Mouse (Mus musculus) right cerebral cortex, postnatal 36 days (tissue): ENCODE results near the gene Sod2.
"Not testable (repeated sequence)": the region's sequence is repeated elsewhere in the genome, so short reads cannot be mapped to it uniquely, and the experiment has no call there.

ENCODE experiments used
- DNase-seq, 2 experiments: peaks; one replicate each; pipeline ENCODE4 v3.0.0; 2022; ENCODE audit warnings: low spot score in 2 of 2, mixed read lengths in 1 of 2

Sod2 gene

DNA sequence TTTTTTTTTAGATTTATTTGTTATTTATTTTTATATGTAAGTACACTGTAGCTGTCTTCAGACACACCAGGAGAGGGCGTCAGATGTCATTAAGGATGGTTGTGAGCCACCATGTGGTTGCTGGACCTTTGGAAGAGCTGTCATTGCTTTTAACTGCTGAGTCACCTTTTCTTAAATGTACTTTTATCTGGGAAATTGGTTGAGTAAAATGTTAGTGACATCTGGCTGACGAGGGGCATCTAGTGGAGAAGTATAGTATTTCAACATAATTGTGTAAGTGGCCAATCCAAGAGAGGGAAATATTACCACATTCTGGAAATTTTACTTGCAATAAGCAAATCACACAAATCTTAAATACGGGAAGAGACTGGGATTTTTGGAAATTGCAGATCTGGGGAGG lies 3.2 kb downstream of the Sod2 start:
- DNase-seq, result no peak

DNA sequence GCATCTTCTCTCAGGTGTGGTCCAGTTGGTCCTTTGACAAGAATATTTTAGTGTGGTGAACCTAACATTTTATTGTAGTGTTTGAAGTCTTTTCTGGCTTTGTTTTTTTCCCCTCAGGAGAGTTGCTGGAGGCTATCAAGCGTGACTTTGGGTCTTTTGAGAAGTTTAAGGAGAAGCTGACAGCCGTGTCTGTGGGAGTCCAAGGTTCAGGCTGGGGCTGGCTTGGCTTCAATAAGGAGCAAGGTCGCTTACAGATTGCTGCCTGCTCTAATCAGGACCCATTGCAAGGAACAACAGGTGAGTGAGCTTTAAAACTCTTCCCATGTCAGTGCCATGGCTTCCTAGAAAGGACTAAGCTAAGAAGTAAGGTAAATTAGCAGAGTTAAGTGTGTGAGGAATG lies 6.7 kb downstream of the Sod2 start:
- no peak for DNase-seq

DNA sequence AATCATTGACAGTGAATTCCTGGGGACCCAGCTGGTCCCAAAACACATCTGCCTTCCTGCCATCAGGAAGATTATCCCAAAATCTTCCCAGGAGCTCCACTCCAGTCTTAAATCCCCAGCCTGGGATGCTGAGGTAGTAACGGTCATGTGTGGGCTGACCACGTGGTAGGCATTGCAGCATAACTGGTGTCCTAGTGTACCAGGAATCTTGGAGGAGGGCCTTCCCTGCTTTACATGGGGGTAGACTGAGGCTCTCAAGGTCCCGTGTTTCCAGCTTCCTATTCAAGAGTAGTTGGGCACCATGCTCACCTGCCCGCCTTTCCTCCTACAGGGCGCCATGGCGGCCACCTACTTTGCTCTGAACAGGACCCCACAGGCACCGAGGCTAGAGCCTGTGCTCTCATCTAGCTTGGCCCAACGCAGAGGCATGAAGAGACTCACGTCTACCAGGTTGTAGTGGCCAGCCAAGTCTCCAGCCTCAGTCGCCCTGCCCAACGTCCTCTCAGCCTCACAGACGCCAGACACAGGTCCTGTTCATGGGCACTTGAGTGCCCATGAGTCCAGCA lies 30.1 kb downstream of the Sod2 start:
- DNase-seq, result not testable (repeated sequence)

DNA sequence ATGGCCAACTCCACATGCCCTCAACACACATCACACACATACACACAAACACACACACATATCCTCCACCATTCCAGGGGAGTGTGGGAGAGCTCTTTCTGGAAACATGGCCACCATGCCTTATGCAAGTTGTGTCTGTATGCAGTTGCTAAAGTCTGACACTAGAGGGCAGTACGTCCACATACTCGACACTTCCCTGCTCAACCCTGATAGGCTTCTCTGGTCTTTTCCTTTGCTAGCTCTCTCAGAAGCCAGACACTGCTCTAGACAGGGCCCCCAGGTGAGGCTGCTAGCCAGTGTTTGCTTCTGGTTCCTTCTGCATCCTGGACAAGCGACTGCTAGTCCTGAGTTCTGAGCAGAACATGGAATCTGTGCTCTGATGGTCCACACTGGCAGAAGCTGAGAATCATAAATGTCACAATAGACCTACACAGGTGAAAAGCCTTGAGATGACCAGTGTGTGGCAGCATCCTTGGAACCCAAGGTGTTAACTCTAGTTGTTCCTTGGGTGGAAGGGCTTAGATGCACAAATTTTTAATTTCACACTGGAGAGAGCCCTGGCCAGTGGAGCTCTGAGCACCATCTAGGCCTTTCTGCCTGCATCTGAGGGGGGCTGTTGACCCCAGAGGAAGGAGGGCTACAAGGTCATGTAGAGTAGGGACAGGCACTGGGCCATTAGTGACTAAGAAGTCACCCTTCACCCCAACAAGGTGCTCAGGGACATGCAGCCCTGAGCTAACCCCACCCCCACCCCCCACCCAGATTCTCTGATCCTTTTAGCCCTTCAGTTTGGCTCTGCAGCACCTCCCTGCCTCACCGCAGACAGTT lies 37.4 kb downstream of the Sod2 start:
- peak; percentile 36 to 41 for DNase-seq

DNA sequence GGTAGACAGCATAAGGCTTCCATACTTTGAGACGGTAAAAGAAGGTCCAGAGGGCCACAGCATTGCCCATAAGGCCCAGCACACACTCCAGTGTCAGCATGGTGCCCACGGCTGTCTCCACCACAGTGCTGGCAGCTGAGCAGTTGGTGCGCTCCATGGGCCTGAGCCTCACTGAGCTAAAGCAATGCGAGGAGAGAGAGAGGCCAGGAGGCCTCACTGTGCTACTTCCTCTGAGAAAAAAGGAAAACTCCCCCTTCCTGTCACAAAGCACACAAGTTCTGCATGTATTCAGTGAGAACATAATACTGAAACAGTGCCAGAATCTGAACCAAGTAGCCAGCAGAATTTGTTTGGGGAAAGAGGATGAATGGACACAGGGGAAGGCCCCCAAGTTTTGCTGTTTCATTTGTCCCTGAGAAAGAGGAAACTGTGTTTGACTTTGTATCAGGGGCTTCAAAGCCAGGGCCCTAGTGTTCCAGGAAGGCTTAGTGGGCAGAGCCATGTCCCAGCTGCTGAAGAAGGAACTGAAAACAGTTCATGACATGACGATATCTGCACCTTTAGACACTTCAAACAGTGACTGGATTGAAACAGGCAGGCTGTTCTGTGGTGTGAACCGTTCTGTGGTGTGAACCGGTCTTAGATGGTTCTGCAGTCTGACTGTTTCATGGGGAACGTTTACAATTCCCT lies 45.6 kb downstream of the Sod2 start, which contains the start of gene Gpr31b:
Gene Gpr31b, minus strand, starts transcription at position 173 of the 690 bp plus-strand sequence.
- DNase-seq, result not testable (repeated sequence)

DNA sequence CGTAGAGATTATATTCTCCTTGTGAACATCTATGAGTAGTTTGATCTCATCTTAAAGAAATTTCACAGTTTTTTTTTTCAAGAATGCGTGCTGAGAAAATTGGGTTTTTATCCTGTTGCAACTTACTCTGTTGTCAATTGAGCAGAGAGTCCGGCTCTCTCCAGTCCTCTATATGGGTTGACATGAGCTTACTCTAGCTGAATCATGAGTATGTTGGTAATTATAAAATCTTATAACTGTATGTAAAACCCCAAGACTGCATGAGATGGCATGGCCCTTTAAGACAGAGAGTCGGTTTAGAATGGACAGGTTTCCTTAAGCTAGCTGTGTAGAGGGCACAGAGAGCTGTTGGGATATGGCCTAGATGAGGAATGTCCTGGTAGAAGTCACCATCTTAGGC lies 54.2 kb downstream of the Sod2 start, which contains the start of gene Tcp10b:
Gene Tcp10b, plus strand, starts transcription at position 301 of the 400 bp plus-strand sequence.
- not testable (repeated sequence) for DNase-seq

DNA sequence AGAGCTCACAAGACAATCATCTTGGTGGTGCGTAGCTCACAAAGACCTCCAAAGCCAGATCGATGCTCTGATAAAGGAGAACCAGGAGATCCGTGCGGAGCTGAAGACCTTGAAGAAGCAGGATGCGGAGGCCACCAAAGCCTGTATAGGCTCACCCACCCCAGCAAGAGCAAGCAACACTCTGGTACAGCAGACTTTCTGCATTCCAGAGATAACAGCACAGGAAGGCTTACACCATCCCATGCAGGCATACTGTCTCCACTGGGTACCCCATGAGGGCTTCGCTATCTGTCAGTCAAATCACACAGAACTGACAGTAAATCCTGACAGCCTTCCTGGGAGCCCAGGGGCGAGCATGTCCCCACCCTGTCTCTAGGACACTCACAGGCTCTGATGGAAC lies 56.2 kb downstream of the Sod2 start:
- not testable (repeated sequence) for DNase-seq

DNA sequence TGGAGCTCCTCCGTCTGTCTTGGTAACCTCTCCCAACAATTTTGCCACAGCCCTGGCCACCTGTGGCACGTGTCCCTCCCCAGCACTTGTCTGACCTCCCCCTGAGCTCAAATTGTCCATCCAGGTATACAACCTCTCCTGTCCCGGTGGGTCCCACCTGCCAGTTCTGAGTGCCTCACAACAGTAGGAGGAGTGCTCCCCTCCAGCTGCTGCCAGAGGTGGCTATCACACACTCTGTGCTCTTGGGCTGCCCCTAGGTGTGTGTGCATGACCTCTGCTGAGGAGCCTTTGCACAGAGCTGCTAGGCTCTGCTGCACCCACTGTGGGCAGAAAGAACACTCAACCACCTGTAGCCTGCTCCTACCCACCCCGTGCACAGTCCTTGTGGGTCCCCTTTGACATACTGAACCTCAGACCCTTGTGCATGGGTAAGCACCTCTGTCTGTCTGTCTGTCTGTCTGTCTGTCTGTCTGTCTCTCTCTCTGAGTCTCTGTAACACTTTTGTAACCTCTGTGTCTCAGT lies 61.3 kb downstream of the Sod2 start:
- not testable (repeated sequence) for DNase-seq

DNA sequence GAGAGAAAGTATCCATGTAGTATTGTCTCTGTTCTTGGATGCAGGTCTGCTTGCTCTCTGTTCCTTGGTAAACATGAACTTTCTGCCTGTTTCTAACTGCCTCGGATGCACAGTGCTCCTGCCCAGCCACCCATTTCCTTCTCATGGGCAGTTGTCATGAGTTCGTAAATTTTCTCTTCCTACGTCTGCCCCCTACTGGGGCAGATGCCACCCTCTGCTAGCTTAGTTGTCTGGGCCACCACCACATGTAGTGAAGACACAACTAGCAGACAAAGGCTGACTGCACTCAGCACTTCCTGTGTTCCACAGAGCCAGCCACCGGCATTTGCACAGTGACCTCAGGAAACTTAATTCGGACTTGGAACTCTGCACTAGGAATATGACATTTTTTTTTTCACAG lies 62.6 kb downstream of the Sod2 start:
- DNase-seq, result not testable (repeated sequence)
